Mouse (Mus musculus) left cerebral cortex, postnatal 14 days (tissue): Measurements from ENCODE around the gene Gm973. TPM values are rescaled to one million over a fixed set of nuclear protein-coding genes. Genes with fewer than 3 reads are reported as not detected.
"Not testable (repeated sequence)": the region's sequence is repeated elsewhere in the genome, so short reads cannot be mapped to it uniquely, and the experiment has no call there.

Experiments
- DNase-seq, 2 experiments: peaks; one replicate each; pipeline ENCODE4 v3.0.0; 2021 to 2022; ENCODE audit warnings: low spot score in 2 of 2, mixed read lengths in 1 of 2
- intact Hi-C: fragments of 180-260 bp; cut with DNase I; formaldehyde crosslinking; loops from one replicate; pipeline ENCODE4 v1.15.1; 2025
- total RNA-seq, 2 experiments: library from RNA; stranded (reverse); gene quantifications; 2 replicates each; pipeline ENCODE4 v1.2.3; 2021

The Gm973 gene
- total RNA-seq, 2 experiments from 2014 or later, result 5.8 to 9.0 TPM

- no peak for DNase-seq
- intact Hi-C loops, result no loop called here
These were observed 92.2 kb downstream of the Gm973 start for GRCm38 (mm10) chr1:59608125-59608762.

GRCm38 (mm10) chr1:59608920-59609319 lies 92.9 kb downstream of the Gm973 start:
- DNase-seq, result no peak
- intact Hi-C loops, result no loop called here

GRCm38 (mm10) chr1:59609458-59609857 lies 93.4 kb downstream of the Gm973 start:
- DNase-seq, result no peak
- intact Hi-C loops, result no loop called here

GRCm38 (mm10) chr1:59609896-59610295 lies 93.8 kb downstream of the Gm973 start:
- intact Hi-C loops, result no loop called here
- DNase-seq, result no peak

- no peak for DNase-seq
- intact Hi-C loops, result no loop called here
These were observed 94.9 kb downstream of the Gm973 start for GRCm38 (mm10) chr1:59610929-59611328.

- DNase-seq, result peak; percentile 42 to 73
- intact Hi-C loops, result no loop called here
These were observed 97.7 kb downstream of the Gm973 start for GRCm38 (mm10) chr1:59613795-59614194.

GRCm38 (mm10) chr1:59615021-59615420 lies 99.0 kb downstream of the Gm973 start:
- intact Hi-C loops, result loop anchor here (5.0 kb wide), 1 partner anchor 358 kb away; the partner anchor contains the start of gene Cdk15

GRCm38 (mm10) chr1:59619201-59619600 lies 103.1 kb downstream of the Gm973 start:
- DNase-seq, result no peak
- intact Hi-C loops, result loop anchor here (5.0 kb wide), 1 partner anchor 362 kb away; the partner anchor contains the start of gene Cdk15

More at GRCm38 (mm10) chr1:59615021-59615420, 99.0 kb downstream of the Gm973 start:
- DNase-seq, result no peak

GRCm38 (mm10) chr1:59623325-59624017 lies 107.4 kb downstream of the Gm973 start:
- peak; percentile 69 to 86 for DNase-seq
- intact Hi-C loops, result loop anchor here (1.0 to 5.0 kb wide), 3 partner anchors 307 to 851 kb away; no protein-coding TSS in a partner anchor

GRCm38 (mm10) chr1:59625410-59625809 lies 109.3 kb downstream of the Gm973 start:
- intact Hi-C loops, result no loop called here

GRCm38 (mm10) chr1:59629194-59629593 lies 113.1 kb downstream of the Gm973 start:
- intact Hi-C loops, result no loop called here
- no peak for DNase-seq

More at GRCm38 (mm10) chr1:59625410-59625809, 109.3 kb downstream of the Gm973 start:
- DNase-seq, result no peak

- DNase-seq, intact Hi-C loops: not testable (repeated sequence)
These were observed 114.3 kb downstream of the Gm973 start for GRCm38 (mm10) chr1:59630356-59630755.

GRCm38 (mm10) chr1:59631986-59632659 lies 116.1 kb downstream of the Gm973 start:
- no peak for DNase-seq
- intact Hi-C loops, result no loop called here

- DNase-seq, result peak in 1 of 2 experiments; percentile 13
- intact Hi-C loops, result no loop called here
These were observed 117.0 kb downstream of the Gm973 start for GRCm38 (mm10) chr1:59633056-59633455.

- DNase-seq, result no peak
- intact Hi-C loops, result no loop called here
These were observed 120.3 kb downstream of the Gm973 start for GRCm38 (mm10) chr1:59636349-59636748.

GRCm38 (mm10) chr1:59638371-59638770 lies 122.3 kb downstream of the Gm973 start:
- intact Hi-C loops, result no loop called here
- DNase-seq, result peak in 1 of 2 experiments; percentile 28

GRCm38 (mm10) chr1:59642488-59642887 lies 126.4 kb downstream of the Gm973 start:
- intact Hi-C loops, result no loop called here
- DNase-seq, result no peak

- DNase-seq, intact Hi-C loops: not testable (repeated sequence)
These were observed 130.4 kb downstream of the Gm973 start for GRCm38 (mm10) chr1:59646502-59646901.

GRCm38 (mm10) chr1:59651201-59651819 lies 135.2 kb downstream of the Gm973 start:
- no peak for DNase-seq
- intact Hi-C loops, result no loop called here
